Mouse (Mus musculus) kidney, embryonic 14.5 days (tissue): Measurements from ENCODE around the gene Ddah1. TPM values are rescaled to one million over a fixed set of nuclear protein-coding genes. Genes with fewer than 3 reads are reported as not detected.
A peak's percentile ranks its signal among the peaks of the same experiment; 100 is the strongest.

Source experiments
- ATAC-seq: fragments of 200-750 bp; cut with Nextera tagmentation; 2 replicates; pipeline ENCODE4 v1.8.0; 2017; ENCODE audit warnings: moderate number of reproducible peaks, mild to moderate bottlenecking, moderate TSS enrichment, moderate library complexity; ENCODE audit not compliant: low FRiP score, low TSS enrichment
- H3K27ac ChIP-seq: fragments of 300-500 bp; sonication (generic); 2 replicates; pipeline ENCODE4 v1.5.1; 2014; ENCODE audit warnings: low read depth, mild to moderate bottlenecking, low read length, moderate library complexity, mixed read lengths
- H3K27me3 ChIP-seq: fragments of 300-500 bp; sonication (generic); 2 replicates; pipeline ENCODE4 v1.6.1; 2014; ENCODE audit warnings: mild to moderate bottlenecking, low read length; ENCODE audit not compliant: control insufficient read depth, insufficient read depth
- H3K36me3 ChIP-seq: fragments of 300-500 bp; sonication (generic); 2 replicates; pipeline ENCODE4 v1.6.1; 2014; ENCODE audit warnings: low read length, mixed read lengths; ENCODE audit not compliant: control insufficient read depth, insufficient read depth
- H3K4me1 ChIP-seq: fragments of 300-500 bp; sonication (generic); 2 replicates; pipeline ENCODE4 v1.6.1; 2014; ENCODE audit warnings: low read length, mixed read lengths; ENCODE audit not compliant: control insufficient read depth, insufficient read depth
- H3K4me2 ChIP-seq: fragments of 300-500 bp; sonication (generic); replicated peaks from 2 replicates; pipeline ENCODE4 v1.6.1; 2014; ENCODE audit warnings: low read depth, mild to moderate bottlenecking, low read length
- H3K4me3 ChIP-seq: fragments of 300-500 bp; sonication (generic); 2 replicates; pipeline ENCODE4 v1.5.1; 2014; ENCODE audit warnings: mild to moderate bottlenecking, low read length
- H3K9ac ChIP-seq: fragments of 300-500 bp; sonication (generic); 2 replicates; pipeline ENCODE4 v1.6.1; 2014; ENCODE audit warnings: low read depth, mild to moderate bottlenecking, low read length, moderate library complexity
- H3K9me3 ChIP-seq: fragments of 300-500 bp; sonication (generic); 2 replicates; pipeline ENCODE4 v1.6.1; 2016; ENCODE audit warnings: low read length; ENCODE audit not compliant: control insufficient read depth
- WGBS: fragments of 180-500 bp; shearing (Covaris S2); extraction: QIAGEN DNeasy Blood & Tissue Kit; methylation state at CpG from one replicate; pipeline ENCODE4 v1.1.7; 2014; 5-methylcytosine and 5-hydroxymethylcytosine counted together
- polyA plus RNA-seq: library from polyadenylated mRNA; unstranded; fragments of >200 nt; fragmentation: Nextera tagmentation; extraction: Ambion mirVana; gene quantifications from 2 replicates; pipeline ENCODE4 v1.2.1, GENCODE M21; 2014

Gene Ddah1
- polyA plus RNA-seq, 1 experiment from 2014 or later, result 63.2 TPM

DNA sequence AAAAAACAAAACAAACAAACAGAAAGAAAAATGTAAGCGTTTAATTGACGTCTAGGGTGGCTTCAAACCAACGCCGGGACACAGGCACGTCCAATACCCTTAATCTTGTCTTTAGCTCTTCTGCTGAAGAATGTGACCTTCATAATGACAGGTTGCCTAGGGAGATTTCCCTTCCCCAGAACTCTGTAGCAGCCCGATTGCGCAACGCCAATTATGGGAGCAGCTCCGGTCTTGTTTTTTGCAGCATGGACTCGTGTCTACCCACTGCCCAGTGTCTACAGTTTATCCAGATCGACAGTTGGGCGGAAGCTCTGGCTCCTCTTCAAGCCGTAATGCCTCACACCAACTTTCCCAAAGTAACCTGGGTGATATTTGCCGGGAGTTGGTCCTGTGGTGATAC is 19.8 kb upstream of the Ddah1 start:
- Histone ChIP-seq H3K9me3 (no peaks in the 10 kb centered on the region), H3K4me2 (no peak overlapping the region), H3K27ac (no peak overlapping the region), H3K9ac (no peak overlapping the region), H3K4me3 (no peak overlapping the region), H3K36me3 (no peaks in the 10 kb centered on the region), H3K27me3 (no peaks in the 10 kb centered on the region), H3K4me1 (no peaks in the 10 kb centered on the region)
- ATAC-seq, result no peak
- 90% methylated on average over 14 of the region's 14 CpGs for whole genome bisulfite sequencing

DNA sequence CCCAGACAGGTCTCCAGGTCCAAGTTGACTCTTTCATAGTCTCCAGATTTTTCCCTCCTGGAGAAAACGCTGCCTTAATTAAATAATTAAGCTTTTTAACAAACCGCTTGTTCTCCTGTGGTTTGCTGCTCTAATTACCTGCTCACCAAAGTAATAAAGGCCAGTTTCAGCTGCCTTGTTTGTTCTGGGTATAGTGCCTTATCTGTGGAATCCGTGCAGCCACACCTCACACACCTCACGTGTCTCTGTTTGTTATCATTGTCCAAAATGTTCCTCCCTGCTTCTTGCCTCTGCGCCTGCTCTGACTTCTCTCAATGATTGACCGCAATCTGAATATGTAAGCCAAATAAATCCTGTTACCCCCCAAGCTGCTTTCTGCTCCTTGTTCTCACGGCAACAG is 18.6 kb upstream of the Ddah1 start:
- no peaks in the 10 kb centered on the region for H3K36me3 ChIP-seq
- no peaks in the 10 kb centered on the region for H3K4me1 ChIP-seq
- no peaks in the 10 kb centered on the region for H3K9me3 ChIP-seq
- no peak for ATAC-seq
- no peaks in the 10 kb centered on the region for H3K27me3 ChIP-seq
- no peak overlapping the region for H3K4me2 ChIP-seq
- no peak overlapping the region for H3K27ac ChIP-seq
- H3K9ac ChIP-seq, result no peak overlapping the region
- WGBS, result 73% methylated on average over 7 of the region's 7 CpGs
- H3K4me3 ChIP-seq, result no peak overlapping the region

DNA sequence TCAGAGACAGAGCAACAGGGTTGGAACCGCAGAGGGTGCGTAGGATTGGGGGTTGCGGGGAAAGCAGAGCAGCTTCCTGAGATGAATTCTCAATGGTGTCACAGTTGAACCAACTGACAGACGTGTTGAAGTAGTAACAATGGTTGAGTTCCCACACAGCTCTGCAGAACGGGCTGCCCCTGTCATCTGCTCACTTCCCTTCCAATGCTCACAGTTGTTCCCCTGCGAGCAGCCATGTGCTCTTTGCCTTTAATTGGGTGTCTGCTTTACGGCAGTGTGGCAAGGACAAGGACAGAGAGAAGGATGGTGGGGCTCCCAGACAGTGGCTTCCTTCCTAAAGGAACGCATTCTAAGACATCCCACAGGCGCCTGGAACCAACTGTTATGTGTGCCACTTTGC is 15.4 kb upstream of the Ddah1 start:
- ATAC-seq, result no peak

DNA sequence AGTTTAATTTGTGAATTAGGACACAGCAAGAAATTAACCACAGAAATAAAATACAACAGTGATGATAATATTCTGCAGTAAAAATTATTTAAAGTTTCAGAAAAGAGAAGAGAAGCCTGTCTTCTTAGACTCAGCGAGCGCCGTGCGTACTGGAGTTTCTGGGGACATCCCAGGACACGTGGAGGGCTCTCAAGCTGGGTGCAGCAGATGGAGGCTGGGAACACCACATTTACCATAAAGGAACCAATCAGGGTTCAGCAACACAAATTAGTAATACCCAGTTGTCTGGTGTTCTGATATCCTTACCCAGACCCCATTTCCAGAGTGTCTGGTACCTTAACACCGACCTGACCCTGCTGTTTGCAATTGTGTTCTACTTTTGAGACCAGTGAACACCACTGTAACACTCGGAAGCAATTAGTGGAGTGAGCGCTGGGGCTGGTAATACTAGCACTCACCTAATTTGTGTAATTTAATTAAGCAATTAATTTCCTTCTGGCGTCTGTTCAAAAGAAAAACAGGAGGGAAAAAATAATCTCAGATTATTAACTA is 14.9 kb upstream of the Ddah1 start:
- no peaks in the 10 kb centered on the region for H3K27me3 ChIP-seq
- no peaks in the 10 kb centered on the region for H3K9me3 ChIP-seq
- no peak overlapping the region for H3K9ac ChIP-seq
- no peak overlapping the region for H3K4me3 ChIP-seq
- no peaks in the 10 kb centered on the region for H3K4me1 ChIP-seq
- H3K36me3 ChIP-seq, result no peaks in the 10 kb centered on the region
- no peak overlapping the region for H3K4me2 ChIP-seq
- 82% methylated on average over 9 of the region's 9 CpGs for WGBS
- H3K27ac ChIP-seq, result no peak overlapping the region
- ATAC-seq, result no peak

More for the DNA sequence above, 15.4 kb upstream of the Ddah1 start:
- Histone ChIP-seq H3K4me2 (no peak overlapping the region), H3K36me3 (no peaks in the 10 kb centered on the region), H3K4me3 (no peak overlapping the region), H3K9ac (no peak overlapping the region), H3K27ac (no peak overlapping the region), H3K4me1 (no peaks in the 10 kb centered on the region), H3K27me3 (no peaks in the 10 kb centered on the region), H3K9me3 (no peaks in the 10 kb centered on the region)
- WGBS, result 45% methylated on average over 9 of the region's 9 CpGs

DNA sequence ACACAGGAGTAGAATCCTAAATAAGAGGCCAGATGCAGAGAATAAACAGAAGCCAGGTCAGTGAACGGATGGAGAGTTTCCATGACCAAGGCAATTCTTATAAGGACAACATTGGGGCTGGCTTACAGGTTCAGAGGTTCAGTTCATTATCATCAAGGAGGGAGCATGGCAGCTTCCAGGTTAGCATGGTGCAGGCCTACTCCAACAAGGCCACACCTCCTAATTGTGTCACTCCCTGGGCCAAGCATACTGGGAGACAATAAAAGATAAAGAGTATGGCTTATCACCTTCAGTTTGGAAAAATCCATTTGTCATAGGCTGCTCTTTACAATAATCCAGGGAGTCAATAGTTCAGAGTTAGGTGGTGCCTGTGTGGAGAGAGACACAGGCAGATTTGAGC is 9.8 kb upstream of the Ddah1 start:
- Histone ChIP-seq H3K4me1 (no peaks in the 10 kb centered on the region), H3K4me2 (no peak overlapping the region), H3K4me3 (no peak overlapping the region), H3K27ac (no peak overlapping the region), H3K9me3 (no peaks in the 10 kb centered on the region), H3K9ac (no peak overlapping the region), H3K36me3 (no peaks in the 10 kb centered on the region), H3K27me3 (no peaks in the 10 kb centered on the region)
- WGBS, result 89% methylated on average over 1 of the region's 1 CpGs
- no peak for ATAC-seq

DNA sequence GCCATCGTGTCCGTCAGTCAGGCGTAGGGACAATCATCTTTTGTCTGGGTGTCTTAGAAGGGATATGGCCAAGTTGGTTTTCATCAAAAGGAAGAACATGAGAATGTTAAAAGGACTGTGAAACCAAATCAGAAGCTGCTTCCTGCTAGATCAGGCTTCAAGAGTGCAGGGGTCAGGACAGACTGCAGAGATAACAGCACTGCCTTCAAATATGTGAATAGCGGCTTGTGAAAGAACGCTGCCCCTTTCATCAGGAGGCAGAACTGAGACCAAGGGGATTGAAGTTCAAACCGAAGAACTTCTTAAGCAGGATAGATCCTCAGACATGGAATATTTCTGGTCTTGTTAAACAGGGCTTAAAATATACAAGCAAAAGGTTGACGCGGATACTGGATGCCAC is 2.0 kb upstream of the Ddah1 start:
- no peak overlapping the region for H3K4me3 ChIP-seq
- no peak overlapping the region for H3K27ac ChIP-seq
- no peak for ATAC-seq
- H3K4me1 ChIP-seq, result peaks cover 4% of the 10 kb centered on the region
- H3K9ac ChIP-seq, result no peak overlapping the region
- 87% methylated on average over 8 of the region's 8 CpGs for WGBS
- no peak overlapping the region for H3K4me2 ChIP-seq
- no peaks in the 10 kb centered on the region for H3K36me3 ChIP-seq
- no peaks in the 10 kb centered on the region for H3K9me3 ChIP-seq
- peaks cover 3% of the 10 kb centered on the region; the same call in 1 of the 2 replicates for H3K27me3 ChIP-seq

DNA sequence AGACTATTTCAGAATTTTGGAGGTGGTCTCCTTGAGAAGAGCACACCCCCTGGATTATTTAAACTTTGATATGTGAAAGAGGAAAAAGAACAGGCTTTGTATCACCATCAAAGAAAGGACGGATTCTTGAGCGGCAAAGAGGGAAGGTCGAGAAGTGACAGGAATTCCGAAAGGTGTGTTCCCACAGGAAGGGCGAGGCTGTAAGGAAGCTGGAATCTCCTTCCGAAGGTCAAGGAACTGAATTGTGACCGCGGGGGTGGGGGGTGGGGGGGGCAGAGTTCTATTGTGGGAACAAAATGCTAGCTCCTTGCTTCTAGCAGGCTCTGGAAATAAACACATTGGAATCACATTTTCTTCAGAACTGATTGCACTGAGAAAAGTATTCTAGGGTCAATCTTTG is 1.3 kb upstream of the Ddah1 start:
- Histone ChIP-seq H3K27me3 (peaks cover 3% of the 10 kb centered on the region; the same call in 1 of the 2 replicates), H3K9me3 (no peaks in the 10 kb centered on the region), H3K4me1 (peaks cover 4% of the 10 kb centered on the region), H3K4me2 (no peak overlapping the region), H3K36me3 (no peaks in the 10 kb centered on the region), H3K9ac (no peak overlapping the region), H3K27ac (no peak overlapping the region), H3K4me3 (no peak overlapping the region)
- WGBS, result 61% methylated on average over 8 of the region's 8 CpGs
- no peak for ATAC-seq

DNA sequence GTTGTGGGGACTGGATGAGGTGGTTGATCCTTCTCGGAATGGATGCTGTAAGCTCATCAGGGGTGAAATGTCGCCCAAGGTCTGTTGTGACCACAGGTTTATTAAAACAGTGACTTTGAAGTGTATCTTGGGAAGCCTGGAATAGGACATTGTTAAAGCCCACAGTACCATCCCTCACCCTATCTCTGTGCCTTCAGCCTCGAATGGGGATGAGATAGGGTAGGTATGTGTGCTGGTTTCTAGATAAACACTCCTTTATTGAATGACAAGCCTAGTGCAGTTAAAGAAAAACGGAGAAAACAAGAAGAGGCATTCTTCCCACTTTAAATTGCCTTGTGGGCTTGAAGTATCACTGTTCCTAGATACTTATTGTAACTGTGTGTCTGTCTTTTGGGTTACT is 631 bp upstream of the Ddah1 start:
- no peaks in the 10 kb centered on the region for H3K9me3 ChIP-seq
- H3K4me3 ChIP-seq, result no peak overlapping the region; the same call in 1 of the 2 replicates
- peaks cover 4% of the 10 kb centered on the region for H3K4me1 ChIP-seq
- H3K27ac ChIP-seq, result no peak overlapping the region
- H3K36me3 ChIP-seq, result no peaks in the 10 kb centered on the region
- 44% methylated on average over 4 of the region's 4 CpGs for WGBS
- peak overlapping the region; percentile 100; the same call in 1 of the 2 replicates for H3K4me2 ChIP-seq
- H3K27me3 ChIP-seq, result peaks cover 3% of the 10 kb centered on the region; the same call in 1 of the 2 replicates
- ATAC-seq, result no peak
- H3K9ac ChIP-seq, result no peak overlapping the region

DNA sequence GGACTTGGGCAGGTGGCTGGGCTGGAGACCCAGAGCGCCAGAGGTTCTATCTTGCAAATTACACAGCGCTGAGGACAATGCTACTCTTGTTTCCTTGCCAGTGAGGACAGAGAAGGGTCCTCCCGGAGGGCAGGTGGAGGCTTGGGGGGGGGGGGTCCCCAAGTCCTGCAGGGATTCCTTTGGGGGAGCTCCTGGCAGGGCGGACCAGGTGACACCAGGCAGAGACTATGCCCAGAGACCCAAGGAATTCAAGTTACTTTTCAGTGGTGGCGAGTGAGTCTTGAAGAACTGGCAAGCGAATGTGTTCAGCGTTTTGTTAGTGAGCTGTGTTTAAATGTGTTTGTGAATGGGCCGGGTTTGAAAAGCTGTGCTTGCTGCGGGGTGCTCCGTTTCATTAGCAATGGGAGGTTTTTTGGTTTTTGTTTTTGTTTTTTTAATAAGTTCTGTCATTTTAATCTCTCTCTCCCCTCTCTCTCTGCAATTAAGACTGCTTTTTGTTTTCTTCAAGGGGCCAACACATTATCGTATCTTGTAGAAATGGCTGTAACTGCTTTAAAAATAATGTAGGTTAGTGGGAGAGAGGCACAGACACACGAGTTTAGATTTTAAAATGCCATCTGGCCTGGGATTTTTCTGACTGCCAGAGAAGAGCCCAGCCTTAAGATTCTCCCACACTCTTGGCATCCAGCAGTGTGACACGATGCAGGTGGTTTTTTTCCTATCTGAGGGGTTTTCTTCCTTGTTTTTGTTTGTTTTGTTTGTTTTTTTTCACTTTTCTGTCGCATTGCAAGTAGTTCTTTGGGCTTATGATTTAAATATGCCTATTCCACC is 1.1 kb downstream of the Ddah1 start:
- Histone ChIP-seq H3K4me1 (peaks cover 4% of the 10 kb centered on the region), H3K4me2 (peak overlapping the region; percentile 100), H3K9me3 (no peaks in the 10 kb centered on the region), H3K9ac (peak overlapping the region; percentile 77), H3K27me3 (peaks cover 3% of the 10 kb centered on the region; the same call in 1 of the 2 replicates), H3K27ac (no peak overlapping the region), H3K36me3 (no peaks in the 10 kb centered on the region), H3K4me3 (peak overlapping the region; percentile 65)
- peak; percentile 40; the same call in 1 of the 2 replicates for ATAC-seq
- WGBS, result 16% methylated on average over 14 of the region's 14 CpGs
